Mouse (Mus musculus) CH12.LX (cell line): ENCODE measurements around the gene Serf2. TPM values are rescaled to one million over a fixed set of nuclear protein-coding genes. Genes with fewer than 3 reads are reported as not detected.
"Not testable (repeated sequence)": the region's sequence is repeated elsewhere in the genome, so short reads cannot be mapped to it uniquely, and the experiment has no call there.

ENCODE experiments used
- DNase-seq: peaks from one replicate; pipeline ENCODE4 v3.0.0-alpha.2; 2013; ENCODE audit errors: extremely low read depth
- H3K27ac ChIP-seq: 2 replicates; pipeline ENCODE4 v1.5.1; 2012; ENCODE audit warnings: low read depth, mild to moderate bottlenecking, control low read depth, moderate library complexity; ENCODE audit not compliant: insufficient read depth
- H3K27me3 ChIP-seq: replicated peaks from 2 replicates; pipeline ENCODE3; 2012; ENCODE audit warnings: inconsistent platforms
- H3K36me3 ChIP-seq, 2 experiments: replicated peaks in 1 of 2; 2 replicates each; pipeline versions ENCODE3 to v1.6.1; 2012; ENCODE audit warnings: inconsistent platforms in 1 of 2, low read length in 1 of 2, mild to moderate bottlenecking in 1 of 2, mixed read lengths in 1 of 2, moderate library complexity in 1 of 2; ENCODE audit not compliant: control insufficient read depth in 1 of 2, insufficient read depth in 1 of 2
- H3K4me1 ChIP-seq, 2 experiments: 2 replicates each; pipeline ENCODE4 v1.6.1; 2012; ENCODE audit warnings: inconsistent platforms in 1 of 2, moderate library complexity in 1 of 2; ENCODE audit not compliant: insufficient read depth in 2 of 2, control insufficient read depth in 1 of 2
- H3K4me2 ChIP-seq: 2 replicates; pipeline ENCODE4 v1.6.1; 2012; ENCODE audit warnings: low read depth, mild to moderate bottlenecking, control low read depth; ENCODE audit not compliant: poor library complexity, insufficient read depth, severe bottlenecking
- H3K4me3 ChIP-seq, 3 experiments: fragments of 150-350 bp in 1 of 3; sonication (generic) in 1 of 3; replicated peaks in 1 of 3; 2 replicates each; pipeline versions ENCODE3 to v1.5.1; 2011 to 2012; ENCODE audit warnings: low read depth in 2 of 3, low read length in 2 of 3, mild to moderate bottlenecking in 2 of 3, moderate library complexity in 2 of 3, control low read depth in 1 of 3, improper control_type of control experiment in 1 of 3, inconsistent platforms in 1 of 3, mixed read lengths in 1 of 3; ENCODE audit not compliant: poor library complexity in 1 of 3
- H3K79me2 ChIP-seq: replicated peaks from 2 replicates; pipeline ENCODE4 v1.6.1; 2012; ENCODE audit warnings: mild to moderate bottlenecking, moderate library complexity; ENCODE audit not compliant: control insufficient read depth, poor library complexity, insufficient read depth, severe bottlenecking; ENCODE audit errors: extremely low read depth
- H3K9ac ChIP-seq: 2 replicates; pipeline ENCODE4 v1.6.1; 2012; ENCODE audit warnings: low read depth, mild to moderate bottlenecking, control low read depth, moderate library complexity; ENCODE audit not compliant: insufficient read depth
- H3K9me3 ChIP-seq: replicated peaks from 2 replicates; pipeline ENCODE3; 2012; ENCODE audit warnings: low read length, inconsistent platforms, mixed read lengths
- CTCF ChIP-seq, 2 experiments: IDR thresholded peaks in 1 of 2; conservative IDR thresholded peaks in 1 of 2; 2 replicates each; pipeline ENCODE4 v1.5.1; 2011 to 2012; ENCODE audit warnings: low read depth in 2 of 2, low read length in 2 of 2, improper control_type of control experiment in 1 of 2, inconsistent platforms in 1 of 2, mild to moderate bottlenecking in 1 of 2, moderate library complexity in 1 of 2
- IRF4 ChIP-seq: IDR thresholded peaks from 2 replicates; pipeline ENCODE4 v1.6.1; 2014; ENCODE audit warnings: low read depth, mild to moderate bottlenecking, inconsistent platforms, low read length, improper control_type of control experiment
- MAFK ChIP-seq: IDR thresholded peaks from 2 replicates; pipeline ENCODE4 v1.6.1; 2011; ENCODE audit warnings: low read length, improper control_type of control experiment; ENCODE audit not compliant: insufficient replicate concordance
- MAZ ChIP-seq: IDR thresholded peaks from 2 replicates; pipeline ENCODE4 v1.6.1; 2012; ENCODE audit warnings: low read depth, mild to moderate bottlenecking, inconsistent platforms, low read length, improper control_type of control experiment, moderate library complexity
- NRF1 ChIP-seq: IDR thresholded peaks from 2 replicates; pipeline ENCODE4 v1.6.1; 2014; ENCODE audit warnings: low read depth, mild to moderate bottlenecking, inconsistent platforms, low read length, improper control_type of control experiment, moderate library complexity
- RAD21 ChIP-seq: IDR thresholded peaks from 2 replicates; pipeline ENCODE4 v1.6.1; 2011; ENCODE audit warnings: low read depth, mild to moderate bottlenecking, low read length, improper control_type of control experiment, moderate library complexity
- SMC3 ChIP-seq: IDR thresholded peaks from 2 replicates; pipeline ENCODE4 v1.6.1; 2011; ENCODE audit warnings: low read depth, low read length, improper control_type of control experiment
- TCF12 ChIP-seq: IDR thresholded peaks from 2 replicates; pipeline ENCODE4 v1.6.1; 2014; ENCODE audit warnings: low read depth, mild to moderate bottlenecking, inconsistent platforms, low read length, improper control_type of control experiment
- ZNF384 ChIP-seq: IDR thresholded peaks from 2 replicates; pipeline ENCODE4 v1.6.1; 2012; ENCODE audit warnings: low read depth, low read length, improper control_type of control experiment, inconsistent platforms
- dilution Hi-C: fragments of 300-500 bp; cut with MboI; formaldehyde crosslinking; loops from 2 replicates; pipeline ENCODE4 v1.14.3; 2020; ENCODE audit warnings: low sequenced_read_pairs; ENCODE audit not compliant: extremely low pct_unique_long_range_greater_than_20kb, extremely low pct_ligation_motif_present
- in situ Hi-C: fragments of 300-500 bp; cut with MboI; formaldehyde crosslinking; loops from 3 replicates; pipeline ENCODE4 v1.14.3; 2019; ENCODE audit warnings: low sequenced_read_pairs, low pct_ligation_motif_present, low pct_unique_long_range_greater_than_20kb, mixed read lengths
- polyA plus RNA-seq: library from polyadenylated mRNA; unstranded; fragments of >175 nt; gene quantifications from 2 replicates; pipeline ENCODE4 v1.2.1, GENCODE M21; 2012; ENCODE audit warnings: low read depth; ENCODE audit not compliant: insufficient read length
- total RNA-seq, 2 experiments: library from RNA; depleted of rRNA; stranded (reverse); fragments of 300-350 nt in 1 of 2; fragments of >200 nt in 1 of 2; gene quantifications; 2 replicates each; pipeline ENCODE4 v1.2.3; 2012 to 2014

The Serf2 gene
- total and polyA plus RNA-seq, 3 experiments: 116 to 222 (median 164) TPM

GRCm38 (mm10) chr2:121475306-121475705, 26.3 kb downstream of the Serf2 start:
- DNase-seq, H3K27me3 ChIP-seq, H3K27ac ChIP-seq, dilution Hi-C loops, H3K9me3 ChIP-seq, H3K4me1 ChIP-seq, H3K9ac ChIP-seq, H3K4me2 ChIP-seq, H3K79me2 ChIP-seq, in situ Hi-C loops, H3K4me3 ChIP-seq: not testable (repeated sequence)
- H3K36me3 ChIP-seq: peaks cover 12% of the 10 kb centered on the region in 2 experiments

GRCm38 (mm10) chr2:121477491-121478266, 28.7 kb downstream of the Serf2 start:
- H3K4me1 ChIP-seq: peaks cover 0 to 5% of the 10 kb centered on the region in 2 experiments; a peak in 1 of 4 replicates
- H3K27ac ChIP-seq: no peak overlapping the region
- peaks cover 3% of the 10 kb centered on the region for H3K27me3 ChIP-seq
- no peak overlapping the region for H3K9ac ChIP-seq
- dilution Hi-C loops: no loop called here
- in situ Hi-C loops: no loop called here
- TF ChIP-seq TCF12 (no peak), IRF4 (no peak), MAFK (no peak), MAZ (no peak), NRF1 (no peak)
- TF ChIP-seq, all 38 proteins: peak for 0
- no peak for DNase-seq
- H3K9me3 ChIP-seq: no peaks in the 10 kb centered on the region
- no peak overlapping the region for H3K4me2 ChIP-seq
- H3K4me3 ChIP-seq: no peak overlapping the region
- H3K79me2 ChIP-seq: peaks cover 7% of the 10 kb centered on the region; the same call in 1 of the 2 replicates
- peaks cover 7% of the 10 kb centered on the region in 2 experiments for H3K36me3 ChIP-seq

DNA sequence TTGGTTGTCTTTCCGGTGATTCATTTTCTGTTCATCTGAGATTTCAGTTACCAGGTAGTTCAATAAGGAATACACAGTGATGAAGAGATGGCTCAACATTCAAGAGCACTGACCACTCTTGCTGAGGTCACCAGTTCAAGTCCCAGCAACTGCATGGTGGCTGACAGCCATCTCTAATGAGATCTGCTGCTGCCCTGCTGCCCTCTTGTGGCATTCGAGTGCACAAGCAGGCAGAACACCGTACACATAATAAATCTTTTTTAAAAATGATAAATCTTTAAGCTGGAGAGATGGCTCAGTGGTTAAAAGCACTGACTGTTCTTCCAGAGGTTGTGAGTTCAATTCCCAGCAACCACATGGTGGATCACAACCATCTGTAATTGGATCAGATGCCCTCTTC, 31.5 kb downstream of the Serf2 start:
- in situ Hi-C loops: no loop called here
- Histone ChIP-seq H3K4me1 (no peaks in the 10 kb centered on the region), H3K36me3 (peaks cover 7% of the 10 kb centered on the region in 2 experiments), H3K4me2 (no peak overlapping the region), H3K9me3 (no peaks in the 10 kb centered on the region), H3K4me3 (no peak overlapping the region), H3K79me2 (no peaks in the 10 kb centered on the region), H3K27ac (no peak overlapping the region), H3K9ac (no peak overlapping the region), H3K27me3 (peaks cover 7% of the 10 kb centered on the region)
- peak; percentile 54 for DNase-seq
- TF ChIP-seq CTCF (conservative IDR thresholded peaks at IDR 0.05 in 1 of 2, IDR thresholded peaks at IDR 0.05 in 1 of 2; ENCODE audit: low read depth in 2 of 2, low read length in 2 of 2): peak; percentile 60 to 80
- no peak for TF ChIP-seq ZNF384
- peak; percentile 60 for TF ChIP-seq SMC3
- TF ChIP-seq RAD21: peak; percentile 70
- dilution Hi-C loops: no loop called here

DNA sequence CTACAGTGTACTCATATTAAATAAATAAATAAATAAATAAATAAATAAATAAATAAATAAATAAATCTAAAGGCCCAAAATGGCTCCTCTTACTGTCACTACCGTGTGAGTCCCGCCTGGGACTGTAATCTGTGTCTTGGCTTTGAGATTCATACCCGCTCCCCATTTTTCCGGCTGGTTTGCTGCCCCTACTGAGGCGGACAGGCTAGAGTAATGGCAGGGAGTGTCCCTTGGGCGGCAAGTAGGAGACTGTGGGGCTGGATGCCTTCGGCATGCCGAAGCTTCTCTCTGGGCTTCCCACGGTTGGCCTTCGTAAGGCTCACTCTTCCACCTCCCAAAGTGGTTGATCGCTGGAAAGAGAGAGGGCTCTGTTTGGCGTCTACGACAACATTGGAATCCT, 31.9 kb downstream of the Serf2 start:
- H3K4me1 ChIP-seq, H3K9me3 ChIP-seq, H3K9ac ChIP-seq, H3K27me3 ChIP-seq, H3K27ac ChIP-seq, dilution Hi-C loops, H3K36me3 ChIP-seq, H3K4me3 ChIP-seq, DNase-seq, H3K79me2 ChIP-seq, in situ Hi-C loops, H3K4me2 ChIP-seq: not testable (repeated sequence)
